Mouse (Mus musculus): ENCODE data around the gene Ggact. TPM values are rescaled to one million over a fixed set of nuclear protein-coding genes. Genes with fewer than 3 reads are reported as not detected.

Ggact gene
- polyA plus RNA-seq, 1 experiment from 2014 or later: 11.6 TPM

- Histone ChIP-seq H3K9ac (ENCODE audit: low read depth, low read length) (no peak overlapping the region), H3K27me3 (replicated peaks; ENCODE audit: control insufficient read depth, insufficient read depth, low read length) (no peaks in the 10 kb centered on the region), H3K36me3 (ENCODE audit: control insufficient read depth, insufficient read depth, low read length) (no peaks in the 10 kb centered on the region), H3K9me3 (ENCODE audit: control insufficient read depth, low read length) (no peaks in the 10 kb centered on the region), H3K4me2 (ENCODE audit: low read depth, low read length) (no peak overlapping the region), H3K4me1 (ENCODE audit: control insufficient read depth, insufficient read depth, low read length) (no peaks in the 10 kb centered on the region), H3K4me3 (ENCODE audit: low read depth, low read length) (no peak overlapping the region), H3K27ac (replicated peaks; ENCODE audit: low read depth, low read length) (no peak overlapping the region)
- WGBS: 97% methylated on average over 12 of the region's 12 CpGs
- ATAC-seq (ENCODE audit: low read depth) (no peak), DNase-seq (ENCODE audit: low spot score) (no peak)
These were observed 22.0 kb downstream of the Ggact start for GRCm38 (mm10) chr14:122891470-122891968.

DNA sequence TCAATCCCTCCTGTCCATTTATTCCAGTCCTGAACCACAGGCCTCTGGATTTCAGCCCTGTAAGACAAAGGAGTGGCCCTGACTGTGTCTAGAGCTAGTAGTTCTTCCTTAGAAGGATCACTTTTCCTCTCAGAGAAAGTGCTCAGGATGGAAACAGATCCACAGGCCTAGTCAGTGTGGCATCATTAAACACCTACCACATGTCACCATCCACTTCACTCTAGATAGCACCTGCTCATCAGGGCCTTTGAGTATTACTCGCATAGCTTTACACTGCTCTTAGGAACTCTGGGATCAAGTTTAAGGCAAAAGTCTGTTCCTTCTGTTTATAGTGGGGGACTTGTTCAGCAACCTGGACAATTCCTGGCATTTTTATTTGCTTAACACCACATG is 25.1 kb downstream of the Ggact start:
- Histone ChIP-seq H3K27ac (replicated peaks; ENCODE audit: low read depth, low read length) (no peak overlapping the region), H3K27me3 (replicated peaks; ENCODE audit: control insufficient read depth, insufficient read depth, low read length) (no peaks in the 10 kb centered on the region), H3K4me3 (ENCODE audit: low read depth, low read length) (no peak overlapping the region), H3K9me3 (ENCODE audit: control insufficient read depth, low read length) (no peaks in the 10 kb centered on the region), H3K4me1 (ENCODE audit: control insufficient read depth, insufficient read depth, low read length) (0 out of 2 replicates have a peak, but pooled peaks cover under 1% of the 10 kb centered on the region), H3K36me3 (ENCODE audit: control insufficient read depth, insufficient read depth, low read length) (no peaks in the 10 kb centered on the region), H3K9ac (ENCODE audit: low read depth, low read length) (no peak overlapping the region), H3K4me2 (ENCODE audit: low read depth, low read length) (no peak overlapping the region)
- DNase-seq (ENCODE audit: low spot score): no peak
- WGBS: 92% methylated on average over 1 of the region's 1 CpGs
- no peak for ATAC-seq (ENCODE audit: low read depth)

- H3K27me3 ChIP-seq (replicated peaks; ENCODE audit: control insufficient read depth, insufficient read depth, low read length): no peaks in the 10 kb centered on the region
- no peak overlapping the region for H3K4me3 ChIP-seq (ENCODE audit: low read depth, low read length)
- no peaks in the 10 kb centered on the region for H3K36me3 ChIP-seq (ENCODE audit: control insufficient read depth, insufficient read depth, low read length)
- H3K9me3 ChIP-seq (ENCODE audit: control insufficient read depth, low read length): no peaks in the 10 kb centered on the region
- H3K4me1 ChIP-seq (ENCODE audit: control insufficient read depth, insufficient read depth, low read length): peaks cover 6% of the 10 kb centered on the region; the same call in 1 of the 2 replicates
- ATAC-seq (ENCODE audit: low read depth) (no peak), DNase-seq (ENCODE audit: low spot score) (no peak)
- H3K4me2 ChIP-seq (ENCODE audit: low read depth, low read length): no peak overlapping the region
- 82% methylated on average over 3 of the region's 3 CpGs for WGBS
- H3K9ac ChIP-seq (ENCODE audit: low read depth, low read length): no peak overlapping the region
- H3K27ac ChIP-seq (replicated peaks; ENCODE audit: low read depth, low read length): no peak overlapping the region
These were observed 25.7 kb downstream of the Ggact start for GRCm38 (mm10) chr14:122887702-122888479.

- H3K36me3 ChIP-seq (ENCODE audit: control insufficient read depth, insufficient read depth, low read length): no peaks in the 10 kb centered on the region
- H3K4me2 ChIP-seq (ENCODE audit: low read depth, low read length): no peak overlapping the region
- ATAC-seq (ENCODE audit: low read depth): no peak
- H3K27ac ChIP-seq (replicated peaks; ENCODE audit: low read depth, low read length): no peak overlapping the region
- no peak overlapping the region for H3K4me3 ChIP-seq (ENCODE audit: low read depth, low read length)
- no peak for DNase-seq (ENCODE audit: low spot score)
- H3K4me1 ChIP-seq (ENCODE audit: control insufficient read depth, insufficient read depth, low read length): peaks cover 12% of the 10 kb centered on the region
- H3K9me3 ChIP-seq (ENCODE audit: control insufficient read depth, low read length): no peaks in the 10 kb centered on the region
- no peaks in the 10 kb centered on the region for H3K27me3 ChIP-seq (replicated peaks; ENCODE audit: control insufficient read depth, insufficient read depth, low read length)
- no peak overlapping the region for H3K9ac ChIP-seq (ENCODE audit: low read depth, low read length)
- 76% methylated on average over 1 of the region's 1 CpGs for WGBS
These were observed 26.3 kb downstream of the Ggact start for GRCm38 (mm10) chr14:122887278-122887677.

DNA sequence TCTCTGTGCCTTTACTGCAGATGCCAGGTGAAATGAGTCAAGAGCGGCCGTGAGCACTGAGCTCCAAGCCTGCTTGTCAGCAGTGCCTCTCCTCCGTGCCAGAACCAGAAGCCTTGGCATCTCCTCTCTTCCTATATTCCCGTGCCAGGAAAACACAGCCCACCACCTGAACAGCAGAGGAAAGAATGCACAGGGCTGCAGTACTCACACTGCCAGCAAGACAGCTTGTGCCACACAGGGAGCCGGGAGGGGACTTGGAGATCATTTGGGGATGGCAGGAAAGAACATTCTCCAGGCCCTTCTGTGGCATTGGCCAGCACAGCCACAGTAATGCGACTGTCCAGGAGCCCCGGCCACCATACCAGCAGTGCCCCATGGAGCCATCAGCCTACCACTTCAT is 27.7 kb downstream of the Ggact start:
- DNase-seq (ENCODE audit: low spot score): no peak

DNA sequence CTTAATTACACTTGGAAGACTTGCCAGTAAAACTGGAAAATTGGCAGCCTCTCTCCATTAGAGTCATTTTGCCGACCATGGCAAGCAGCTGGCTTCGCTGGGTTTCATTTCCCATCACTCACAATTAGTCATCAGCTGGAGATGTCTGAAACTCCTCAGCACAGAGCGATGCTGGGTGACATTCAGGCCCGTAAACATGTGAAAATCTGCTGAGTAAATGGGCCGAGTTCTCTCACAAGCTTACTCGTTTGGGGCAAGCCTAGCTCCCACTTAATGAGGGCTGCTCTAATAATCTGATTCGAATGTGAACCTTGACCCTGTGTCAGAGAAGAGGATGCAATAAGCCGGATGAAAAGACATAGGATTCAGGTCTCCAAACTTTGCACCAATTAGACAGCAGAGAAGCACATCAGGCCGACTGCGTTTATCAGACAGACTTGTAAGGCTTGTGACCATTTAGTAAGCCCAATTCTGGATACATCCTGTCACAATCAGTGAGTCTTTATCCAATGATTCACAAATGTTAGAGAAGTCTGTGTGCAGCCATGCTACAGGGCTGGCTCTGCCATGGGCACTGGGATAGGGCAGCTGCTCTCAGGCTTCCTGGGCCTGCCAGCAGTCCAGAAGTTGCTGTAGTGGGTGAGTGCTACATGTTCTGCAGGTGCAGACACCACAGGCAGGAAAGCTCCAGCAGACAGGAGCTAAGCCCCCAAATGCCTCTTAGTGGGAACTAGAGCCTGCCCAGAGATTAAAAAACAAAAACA is 29.6 kb downstream of the Ggact start:
- ATAC-seq (ENCODE audit: low read depth) (peak; percentile 79; the same call in 1 of the 2 replicates), DNase-seq (ENCODE audit: low spot score) (peak; percentile 81)
- Histone ChIP-seq H3K4me2 (ENCODE audit: low read depth, low read length) (no peak overlapping the region), H3K9ac (ENCODE audit: low read depth, low read length) (no peak overlapping the region), H3K36me3 (ENCODE audit: control insufficient read depth, insufficient read depth, low read length) (no peaks in the 10 kb centered on the region), H3K27ac (replicated peaks; ENCODE audit: low read depth, low read length) (no peak overlapping the region), H3K9me3 (ENCODE audit: control insufficient read depth, low read length) (no peaks in the 10 kb centered on the region), H3K4me1 (ENCODE audit: control insufficient read depth, insufficient read depth, low read length) (peaks cover 18% of the 10 kb centered on the region), H3K4me3 (ENCODE audit: low read depth, low read length) (no peak overlapping the region), H3K27me3 (replicated peaks; ENCODE audit: control insufficient read depth, insufficient read depth, low read length) (no peaks in the 10 kb centered on the region)
- WGBS: 34% methylated on average over 10 of the region's 10 CpGs

More for the DNA sequence above, 27.7 kb downstream of the Ggact start:
- Histone ChIP-seq H3K27ac (replicated peaks; ENCODE audit: low read depth, low read length) (no peak overlapping the region), H3K4me1 (ENCODE audit: control insufficient read depth, insufficient read depth, low read length) (peaks cover 18% of the 10 kb centered on the region), H3K27me3 (replicated peaks; ENCODE audit: control insufficient read depth, insufficient read depth, low read length) (no peaks in the 10 kb centered on the region), H3K4me2 (ENCODE audit: low read depth, low read length) (no peak overlapping the region), H3K4me3 (ENCODE audit: low read depth, low read length) (no peak overlapping the region), H3K9ac (ENCODE audit: low read depth, low read length) (no peak overlapping the region), H3K36me3 (ENCODE audit: control insufficient read depth, insufficient read depth, low read length) (no peaks in the 10 kb centered on the region), H3K9me3 (ENCODE audit: control insufficient read depth, low read length) (no peaks in the 10 kb centered on the region)
- WGBS: 91% methylated on average over 7 of the region's 7 CpGs
- no peak for ATAC-seq (ENCODE audit: low read depth)

DNA sequence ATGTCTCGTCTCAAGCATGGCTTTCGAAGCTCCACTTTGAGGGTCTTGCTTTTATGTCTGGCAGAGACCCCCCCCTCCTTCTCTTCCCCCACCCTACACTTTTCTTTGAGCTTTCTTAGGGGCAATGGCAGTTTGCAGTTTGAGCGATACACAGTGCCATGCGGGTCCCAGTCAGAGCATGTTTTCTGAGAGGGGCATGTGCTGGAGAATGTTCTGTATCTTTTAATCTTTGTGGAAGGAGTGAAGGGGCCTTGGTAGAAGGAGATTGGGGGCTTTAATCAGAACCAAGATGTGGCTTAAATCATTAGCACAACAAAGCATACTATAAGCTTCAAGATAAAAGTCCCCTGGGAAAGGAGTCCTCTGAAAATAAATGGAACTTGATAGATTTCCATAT is 30.1 kb downstream of the Ggact start:
- no peaks in the 10 kb centered on the region for H3K36me3 ChIP-seq (ENCODE audit: control insufficient read depth, insufficient read depth, low read length)
- H3K4me1 ChIP-seq (ENCODE audit: control insufficient read depth, insufficient read depth, low read length): peaks cover 18% of the 10 kb centered on the region
- H3K4me2 ChIP-seq (ENCODE audit: low read depth, low read length): no peak overlapping the region
- no peak overlapping the region for H3K9ac ChIP-seq (ENCODE audit: low read depth, low read length)
- no peak overlapping the region for H3K4me3 ChIP-seq (ENCODE audit: low read depth, low read length)
- DNase-seq (ENCODE audit: low spot score) (no peak), ATAC-seq (ENCODE audit: low read depth) (no peak; the same call in 1 of the 2 replicates)
- no peaks in the 10 kb centered on the region for H3K27me3 ChIP-seq (replicated peaks; ENCODE audit: control insufficient read depth, insufficient read depth, low read length)
- WGBS: 61% methylated on average over 4 of the region's 4 CpGs
- H3K27ac ChIP-seq (replicated peaks; ENCODE audit: low read depth, low read length): no peak overlapping the region
- no peaks in the 10 kb centered on the region for H3K9me3 ChIP-seq (ENCODE audit: control insufficient read depth, low read length)

DNA sequence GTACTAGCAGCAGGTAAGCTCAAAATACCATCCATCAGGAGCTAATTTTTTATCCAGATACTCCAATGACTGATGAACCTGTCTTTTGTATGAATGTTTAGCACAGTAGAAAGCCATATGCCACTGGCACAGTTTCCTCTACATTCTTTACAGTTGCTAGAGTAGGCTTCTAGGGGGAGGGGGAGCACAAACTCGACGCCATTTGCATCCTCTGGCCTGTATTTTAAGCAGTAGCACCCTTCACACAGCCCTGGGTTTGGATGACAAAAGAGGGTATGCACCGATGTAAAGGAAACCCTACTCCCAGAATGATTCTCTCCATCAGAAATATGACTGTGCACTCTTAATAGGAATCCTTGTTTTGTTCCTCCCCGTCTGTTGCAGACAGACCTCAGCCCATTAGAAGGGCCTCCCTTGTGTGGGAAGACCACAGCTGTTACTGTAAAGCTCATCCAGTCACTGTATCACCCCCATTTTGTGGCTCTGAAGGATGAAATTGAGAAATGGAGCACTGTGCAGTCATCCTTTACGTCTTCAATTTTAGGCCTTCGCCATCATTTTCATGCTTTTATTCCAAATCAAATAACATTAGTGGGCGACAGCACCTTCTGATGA is 30.7 kb downstream of the Ggact start:
- H3K4me1 ChIP-seq (ENCODE audit: control insufficient read depth, insufficient read depth, low read length): peaks cover 18% of the 10 kb centered on the region
- no peak overlapping the region for H3K4me3 ChIP-seq (ENCODE audit: low read depth, low read length)
- WGBS: 55% methylated on average over 7 of the region's 7 CpGs
- H3K9ac ChIP-seq (ENCODE audit: low read depth, low read length): no peak overlapping the region
- ATAC-seq (ENCODE audit: low read depth): no peak
- no peak for DNase-seq (ENCODE audit: low spot score)
- no peaks in the 10 kb centered on the region for H3K27me3 ChIP-seq (replicated peaks; ENCODE audit: control insufficient read depth, insufficient read depth, low read length)
- no peak overlapping the region for H3K4me2 ChIP-seq (ENCODE audit: low read depth, low read length)
- no peak overlapping the region for H3K27ac ChIP-seq (replicated peaks; ENCODE audit: low read depth, low read length)
- no peaks in the 10 kb centered on the region for H3K9me3 ChIP-seq (ENCODE audit: control insufficient read depth, low read length)
- H3K36me3 ChIP-seq (ENCODE audit: control insufficient read depth, insufficient read depth, low read length): no peaks in the 10 kb centered on the region
